Mouse (Mus musculus) lung, embryonic 14.5 days (tissue): ENCODE data around the gene Ampd3. TPM values are rescaled to one million over a fixed set of nuclear protein-coding genes. Genes with fewer than 3 reads are reported as not detected.

Experiments used
- ATAC-seq: fragments of 200-750 bp; cut with Nextera tagmentation; 2 replicates; pipeline ENCODE4 v1.8.0; 2017; ENCODE audit warnings: mild to moderate bottlenecking, moderate TSS enrichment, moderate library complexity; ENCODE audit not compliant: insufficient read depth
- DNase-seq: peaks from one replicate; pipeline ENCODE4 v3.0.0-alpha.2; 2015
- H3K27ac ChIP-seq: fragments of 300-500 bp; sonication (generic); 2 replicates; pipeline ENCODE4 v1.5.1; 2014; ENCODE audit warnings: low read depth, mild to moderate bottlenecking, moderate library complexity
- H3K27me3 ChIP-seq: fragments of 300-500 bp; sonication (generic); 2 replicates; pipeline ENCODE4 v1.6.1; 2014; ENCODE audit warnings: low read length, control low read depth; ENCODE audit not compliant: insufficient read depth
- H3K36me3 ChIP-seq: fragments of 300-500 bp; sonication (generic); 2 replicates; pipeline ENCODE4 v1.6.1; 2014; ENCODE audit warnings: control low read depth; ENCODE audit not compliant: insufficient read depth
- H3K4me1 ChIP-seq: fragments of 300-500 bp; sonication (generic); 2 replicates; pipeline ENCODE4 v1.6.1; 2014; ENCODE audit warnings: antibody characterized with exemption, control low read depth; ENCODE audit not compliant: insufficient read depth
- H3K4me2 ChIP-seq: fragments of 300-500 bp; sonication (generic); 2 replicates; pipeline ENCODE4 v1.6.1; 2014; ENCODE audit warnings: mild to moderate bottlenecking
- H3K4me3 ChIP-seq: fragments of 300-500 bp; sonication (generic); 2 replicates; pipeline ENCODE4 v1.5.1; 2014; ENCODE audit warnings: low read depth, low read length
- H3K9ac ChIP-seq: fragments of 300-500 bp; sonication (generic); 2 replicates; pipeline ENCODE4 v1.6.1; 2014
- H3K9me3 ChIP-seq: fragments of 300-500 bp; sonication (generic); 2 replicates; pipeline ENCODE4 v1.6.1; 2016; ENCODE audit warnings: low read depth, low read length, control low read depth
- CTCF ChIP-seq: IDR thresholded peaks from 2 replicates; pipeline ENCODE4 v1.5.1; 2016; ENCODE audit warnings: antibody characterized with exemption, low read depth
- WGBS: fragments of 180-500 bp; shearing (Covaris S2); extraction: QIAGEN DNeasy Blood & Tissue Kit; methylation state at CpG from one replicate; pipeline ENCODE4 v1.1.7; 2014; 5-methylcytosine and 5-hydroxymethylcytosine counted together
- polyA plus RNA-seq: library from polyadenylated mRNA; unstranded; fragments of >200 nt; fragmentation: Nextera tagmentation; extraction: Ambion mirVana; gene quantifications from 2 replicates; pipeline ENCODE4 v1.2.1, GENCODE M21; 2014

Gene Ampd3
- polyA plus RNA-seq, 1 experiment from 2014 or later: 1.4 TPM

DNA sequence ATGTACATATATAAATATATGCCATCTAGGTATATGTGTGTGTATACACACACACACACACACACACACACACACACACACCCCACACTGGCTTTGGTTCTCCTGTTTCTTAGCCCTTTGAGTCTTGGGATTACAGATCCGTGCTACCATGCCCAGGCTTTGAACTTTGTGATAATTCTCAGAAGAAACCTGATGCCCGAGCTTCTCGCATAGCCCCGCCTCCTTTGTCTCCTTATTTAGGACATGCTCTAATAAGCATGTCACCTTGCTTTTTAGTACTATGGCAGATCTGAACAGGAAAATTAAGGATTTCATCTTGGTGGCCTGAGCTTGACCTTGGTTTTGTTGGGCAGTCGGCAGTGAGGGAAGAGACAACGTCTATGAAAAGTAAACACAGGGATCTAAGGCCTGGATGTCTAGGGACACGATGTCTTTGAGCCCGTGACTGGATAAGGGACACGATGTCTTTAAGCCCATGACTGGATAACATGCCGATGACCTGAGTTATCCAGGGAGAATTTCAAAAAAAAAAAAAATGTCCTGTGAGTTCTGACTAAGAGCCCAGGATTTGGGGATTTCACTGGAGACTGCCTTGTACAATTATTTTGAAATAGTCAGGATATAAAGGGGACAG, 15.0 kb downstream of the Ampd3 start:
- no peak overlapping the region for H3K27ac ChIP-seq
- ATAC-seq: no peak
- peaks cover 14% of the 10 kb centered on the region; the same call in 1 of the 2 replicates for H3K4me1 ChIP-seq
- WGBS: 26% methylated on average over 10 of the region's 10 CpGs
- no peak for TF ChIP-seq CTCF
- H3K4me2 ChIP-seq: no peak overlapping the region
- no peak overlapping the region for H3K9ac ChIP-seq
- H3K9me3 ChIP-seq: no peaks in the 10 kb centered on the region
- no peak overlapping the region for H3K4me3 ChIP-seq
- H3K36me3 ChIP-seq: no peaks in the 10 kb centered on the region
- no peak for DNase-seq
- H3K27me3 ChIP-seq: no peaks in the 10 kb centered on the region

DNA sequence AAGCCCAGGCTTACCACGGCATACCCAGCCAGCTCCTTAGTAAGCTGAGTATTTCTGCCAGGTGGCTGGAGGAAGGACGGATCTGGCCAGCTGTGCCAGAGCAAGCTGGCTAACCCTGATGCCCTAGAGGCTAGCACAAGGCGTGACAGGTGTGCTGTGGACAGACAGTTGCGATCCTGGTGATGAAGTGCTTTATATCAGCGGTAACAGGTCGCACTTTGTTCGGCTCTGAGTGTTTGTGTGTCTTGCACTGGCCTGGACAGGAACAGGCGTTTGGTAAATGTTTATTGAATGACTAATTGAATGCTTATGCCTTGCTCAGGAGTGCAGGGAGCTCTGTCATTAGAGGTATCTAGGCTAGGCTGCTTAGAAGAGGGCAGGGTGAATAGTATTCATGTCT, 17.0 kb downstream of the Ampd3 start:
- Histone ChIP-seq H3K9me3 (no peaks in the 10 kb centered on the region), H3K4me1 (peaks cover 14% of the 10 kb centered on the region; the same call in 1 of the 2 replicates), H3K4me3 (no peak overlapping the region), H3K36me3 (no peaks in the 10 kb centered on the region), H3K27ac (no peak overlapping the region), H3K27me3 (no peaks in the 10 kb centered on the region), H3K9ac (no peak overlapping the region), H3K4me2 (no peak overlapping the region)
- WGBS: 18% methylated on average over 8 of the region's 8 CpGs
- DNase-seq (no peak), ATAC-seq (0 out of 2 replicates have a peak, but pooled peaks have one; percentile 12)
- no peak for TF ChIP-seq CTCF

DNA sequence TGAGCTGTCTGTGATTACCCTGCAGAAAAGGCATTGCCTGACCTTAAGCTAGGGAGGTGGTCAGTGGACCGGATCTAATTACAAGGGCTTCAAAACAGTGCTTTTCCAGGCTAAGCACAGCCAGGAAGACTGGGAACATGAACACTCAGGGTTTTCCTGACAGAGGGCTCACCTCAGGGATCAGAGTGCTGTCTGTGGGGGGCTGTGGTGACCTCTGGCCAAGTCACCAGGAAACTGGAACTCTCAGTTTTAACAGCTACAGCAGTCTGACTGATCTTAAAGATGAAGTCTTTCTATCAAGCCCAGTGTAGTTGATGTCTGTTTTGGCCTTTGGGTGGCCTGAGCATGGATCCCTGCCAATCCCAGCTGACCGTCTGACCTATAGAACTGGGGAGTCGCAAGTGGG, 17.7 kb downstream of the Ampd3 start:
- peaks cover 14% of the 10 kb centered on the region; the same call in 1 of the 2 replicates for H3K4me1 ChIP-seq
- H3K27me3 ChIP-seq: no peaks in the 10 kb centered on the region
- H3K4me2 ChIP-seq: no peak overlapping the region
- no peak overlapping the region for H3K4me3 ChIP-seq
- 48% methylated on average over 3 of the region's 3 CpGs for WGBS
- TF ChIP-seq CTCF: no peak
- no peak overlapping the region for H3K27ac ChIP-seq
- H3K36me3 ChIP-seq: no peaks in the 10 kb centered on the region
- no peaks in the 10 kb centered on the region for H3K9me3 ChIP-seq
- ATAC-seq: no peak
- H3K9ac ChIP-seq: no peak overlapping the region
- DNase-seq: no peak

DNA sequence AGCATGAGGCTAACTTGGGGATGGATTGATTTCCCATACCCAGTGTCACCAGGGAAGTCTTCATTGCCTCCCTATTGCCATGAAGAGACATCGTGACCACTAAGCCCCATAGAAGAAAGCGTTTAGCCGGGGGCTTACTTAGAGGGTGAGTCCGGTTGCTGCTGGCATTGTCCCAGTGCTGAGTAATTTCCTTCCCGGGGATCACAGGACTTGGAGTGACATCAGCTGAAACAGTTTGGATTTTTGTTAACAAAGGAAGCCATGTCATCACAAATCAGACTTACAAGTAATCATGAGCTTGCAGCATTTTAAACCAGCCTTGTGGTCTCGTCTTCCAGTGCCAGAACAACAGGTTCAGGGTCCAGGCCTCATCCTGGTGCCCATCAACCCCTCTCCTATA, 19.3 kb downstream of the Ampd3 start:
- Histone ChIP-seq H3K27me3 (no peaks in the 10 kb centered on the region), H3K4me2 (no peak overlapping the region), H3K4me1 (peaks cover 7% of the 10 kb centered on the region; the same call in 1 of the 2 replicates), H3K4me3 (no peak overlapping the region), H3K9me3 (no peaks in the 10 kb centered on the region), H3K9ac (no peak overlapping the region), H3K27ac (no peak overlapping the region), H3K36me3 (no peaks in the 10 kb centered on the region)
- WGBS: 43% methylated on average over 6 of the region's 6 CpGs
- no peak for TF ChIP-seq CTCF
- DNase-seq (peak; percentile 83), ATAC-seq (peak; percentile 21; the same call in 1 of the 2 replicates)

DNA sequence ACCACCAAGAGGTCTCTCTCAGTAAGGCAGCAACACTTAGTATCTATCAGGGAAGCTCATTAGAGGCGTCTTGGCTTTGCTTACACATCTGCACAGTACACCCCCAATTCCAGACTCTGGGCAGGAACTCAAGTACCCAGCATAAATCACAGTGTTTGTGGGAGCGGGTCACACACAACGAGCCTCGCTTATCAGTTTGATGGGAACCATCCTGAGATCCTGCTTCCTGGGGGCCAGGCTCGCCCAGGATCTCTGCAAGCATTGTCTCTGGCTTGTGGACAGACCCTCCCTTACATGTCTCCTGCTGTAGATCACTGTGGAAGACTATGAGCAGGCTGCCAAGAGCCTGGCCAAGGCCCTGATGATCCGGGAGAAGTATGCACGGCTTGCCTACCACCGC, 22.9 kb downstream of the Ampd3 start:
- no peak for TF ChIP-seq CTCF
- 59% methylated on average over 8 of the region's 8 CpGs for WGBS
- Histone ChIP-seq H3K9ac (no peak overlapping the region), H3K4me1 (0 out of 2 replicates have a peak, but pooled peaks cover 3% of the 10 kb centered on the region), H3K4me2 (no peak overlapping the region), H3K36me3 (no peaks in the 10 kb centered on the region), H3K9me3 (no peaks in the 10 kb centered on the region), H3K4me3 (no peak overlapping the region), H3K27me3 (no peaks in the 10 kb centered on the region), H3K27ac (no peak overlapping the region)
- ATAC-seq: peak; percentile 52; the same call in 1 of the 2 replicates
- peak; percentile 61 for DNase-seq

DNA sequence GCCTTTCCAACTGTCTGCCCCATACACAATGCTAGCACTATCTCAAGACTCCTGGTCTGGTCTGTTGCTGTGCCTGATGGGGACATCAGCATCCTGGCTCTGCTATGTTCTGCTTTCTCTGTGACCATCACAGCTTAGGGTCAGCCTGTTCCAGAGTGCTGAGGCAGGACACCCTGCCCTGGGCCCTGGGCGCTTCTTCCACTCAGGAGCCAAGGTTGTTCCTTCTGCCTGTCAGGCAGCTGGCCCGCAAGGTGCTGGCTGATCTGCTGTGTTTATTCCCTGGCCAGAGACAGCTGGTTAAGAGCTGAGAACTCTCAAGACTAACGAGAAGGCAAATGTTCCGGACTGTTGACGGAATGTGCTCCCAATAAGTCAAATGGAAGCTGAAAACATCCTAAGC, 24.2 kb downstream of the Ampd3 start:
- no peak for TF ChIP-seq CTCF
- no peak for DNase-seq
- WGBS: 64% methylated on average over 5 of the region's 5 CpGs

DNA sequence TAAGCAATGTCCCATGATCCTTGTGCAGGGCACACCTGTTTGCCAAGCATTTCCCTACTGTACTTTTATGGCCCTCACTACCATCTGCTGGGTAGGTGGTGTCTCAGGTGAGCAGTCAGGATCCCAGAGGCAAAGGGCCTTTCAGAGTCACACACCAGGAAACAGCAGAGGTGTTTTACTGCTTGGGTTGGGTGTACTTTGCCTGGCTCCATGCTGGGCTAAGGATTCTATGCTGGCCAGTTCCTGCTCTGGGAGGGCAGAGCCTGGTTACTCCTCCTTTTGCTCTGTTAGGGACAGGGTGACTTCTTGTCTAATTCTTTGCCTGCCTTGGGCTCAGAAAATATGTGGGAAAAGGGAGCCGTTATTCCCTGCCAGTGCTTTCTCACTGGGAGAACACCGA, 24.8 kb downstream of the Ampd3 start:
- H3K27ac ChIP-seq: no peak overlapping the region
- no peaks in the 10 kb centered on the region for H3K9me3 ChIP-seq
- DNase-seq (no peak), ATAC-seq (no peak)
- TF ChIP-seq CTCF: no peak
- H3K9ac ChIP-seq: no peak overlapping the region
- no peak overlapping the region for H3K4me2 ChIP-seq
- H3K4me3 ChIP-seq: no peak overlapping the region
- no peaks in the 10 kb centered on the region for H3K36me3 ChIP-seq
- no peaks in the 10 kb centered on the region for H3K4me1 ChIP-seq
- WGBS: 84% methylated on average over 2 of the region's 2 CpGs
- no peaks in the 10 kb centered on the region for H3K27me3 ChIP-seq

More for the DNA sequence above, 24.2 kb downstream of the Ampd3 start:
- Histone ChIP-seq H3K9ac (no peak overlapping the region), H3K9me3 (no peaks in the 10 kb centered on the region), H3K4me3 (no peak overlapping the region), H3K4me2 (no peak overlapping the region), H3K4me1 (no peaks in the 10 kb centered on the region), H3K27ac (no peak overlapping the region), H3K27me3 (no peaks in the 10 kb centered on the region), H3K36me3 (no peaks in the 10 kb centered on the region)
- ATAC-seq: no peak
